ENCODE assay signal across 15 mouse cellular contexts in the genomic region with DNA sequence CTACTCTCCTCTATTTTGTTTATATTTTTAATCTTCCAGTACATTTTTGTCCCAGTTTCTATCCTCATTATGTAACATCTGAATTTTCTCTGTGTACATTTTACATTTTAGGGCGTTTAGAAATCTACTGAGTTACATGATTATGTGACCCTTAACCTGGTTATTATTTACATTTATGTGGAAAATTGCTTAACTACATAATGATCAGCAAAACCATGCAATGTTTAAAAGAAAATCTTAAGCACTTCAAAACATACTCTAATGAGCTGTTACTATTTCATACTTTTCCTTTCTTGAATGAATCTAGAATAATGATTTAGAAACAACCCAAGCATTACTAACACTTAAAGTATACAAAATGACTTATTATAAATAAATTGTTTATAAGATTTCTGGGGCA.
"Had no signal": no experiment of that assay in that cellular context is flagged by ENCODE, and none has a peak within 500 bp of the region (broad histone marks: within the 10 kb centered on the region; RNA-seq: fewer than 3 reads in every experiment).

No protein-coding gene starts in this region.

- H3K4me3 ChIP-seq: neural tube, embryonic 15.5 days; stomach, embryonic 15.5 days had no signal

- H3K4me2 ChIP-seq: neural tube, embryonic 15.5 days; stomach, embryonic 15.5 days had no signal

- H3K9ac ChIP-seq: neural tube, embryonic 15.5 days; stomach, embryonic 15.5 days had no signal

- H3K27me3 ChIP-seq: neural tube, embryonic 15.5 days; stomach, embryonic 15.5 days had no signal

- H3K9me3 ChIP-seq: neural tube, embryonic 15.5 days; stomach, embryonic 15.5 days had no signal

- H3K36me3 ChIP-seq: neural tube, embryonic 15.5 days; stomach, embryonic 15.5 days had no signal

- DNase-seq: retina, postnatal 1 day; right cerebral cortex, adult 18-20 months; right cerebral cortex, postnatal 14 days; right cerebral cortex, postnatal 25 days; right cerebral cortex, postnatal 4 days; spleen, adult 18-20 months; thymus, adult 18-20 months; thymus, adult 2 months; thymus, postnatal 14 days; thymus, postnatal 25 days; thymus, postnatal 36 days; thymus, postnatal 4 days had no signal

- H3K27ac ChIP-seq: neural tube, embryonic 15.5 days; stomach, embryonic 15.5 days; stomach, postnatal 0 days had no signal

- H3K4me1 ChIP-seq: neural tube, embryonic 15.5 days; stomach, embryonic 15.5 days had no signal
